Mouse (Mus musculus): ENCODE results near the gene Fmnl1.

The Fmnl1 gene

GRCm38 (mm10) chr11:103161449-103161848 is 9.5 kb upstream of the Fmnl1 start:
- no peak for DNase-seq

DNA sequence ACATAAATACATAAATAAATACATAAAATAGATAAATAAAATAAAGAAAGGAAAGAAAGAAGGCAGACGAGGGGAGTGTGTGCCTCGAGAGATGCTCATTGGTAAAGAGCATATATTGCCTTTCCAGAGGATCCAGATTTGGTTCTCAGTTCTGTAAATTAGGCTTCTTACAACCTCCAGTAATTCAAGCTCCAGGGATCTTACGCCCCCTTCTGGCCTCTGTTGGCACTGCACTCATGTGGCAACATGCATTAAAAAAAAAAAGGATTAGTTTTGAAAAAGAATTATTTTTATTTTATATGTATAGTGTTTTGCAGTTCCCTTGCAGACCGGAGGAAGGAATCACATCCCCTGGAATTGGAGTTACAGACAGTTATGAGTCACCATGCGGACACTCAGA is 8.8 kb upstream of the Fmnl1 start:
- DNase-seq, result peak; percentile 66

GRCm38 (mm10) chr11:103164391-103164790 is 6.5 kb upstream of the Fmnl1 start:
- DNase-seq, result peak; percentile 26

- DNase-seq, result peak; percentile 59
These were observed 2.1 kb upstream of the Fmnl1 start for GRCm38 (mm10) chr11:103168690-103169390.

DNA sequence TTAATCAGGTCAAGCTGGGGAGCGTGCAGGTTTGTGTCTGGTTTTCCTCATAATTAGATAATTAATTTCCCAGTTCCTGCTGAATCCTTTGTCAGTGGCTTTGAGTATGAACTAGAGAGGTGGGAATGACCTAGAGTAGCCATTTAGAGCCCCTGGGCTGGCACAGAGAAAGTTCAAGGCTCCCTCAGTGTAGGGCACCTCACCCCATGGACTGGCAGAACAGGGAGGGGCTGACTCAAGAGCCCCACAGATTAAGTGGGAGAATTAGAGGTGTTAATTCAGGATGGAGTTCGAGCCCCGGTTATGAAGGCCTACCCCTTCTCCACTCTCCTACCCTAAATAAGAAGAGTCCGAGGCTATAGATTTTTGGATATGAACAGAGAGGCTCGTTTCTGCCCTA is 1.2 kb upstream of the Fmnl1 start:
- no peak for DNase-seq

DNA sequence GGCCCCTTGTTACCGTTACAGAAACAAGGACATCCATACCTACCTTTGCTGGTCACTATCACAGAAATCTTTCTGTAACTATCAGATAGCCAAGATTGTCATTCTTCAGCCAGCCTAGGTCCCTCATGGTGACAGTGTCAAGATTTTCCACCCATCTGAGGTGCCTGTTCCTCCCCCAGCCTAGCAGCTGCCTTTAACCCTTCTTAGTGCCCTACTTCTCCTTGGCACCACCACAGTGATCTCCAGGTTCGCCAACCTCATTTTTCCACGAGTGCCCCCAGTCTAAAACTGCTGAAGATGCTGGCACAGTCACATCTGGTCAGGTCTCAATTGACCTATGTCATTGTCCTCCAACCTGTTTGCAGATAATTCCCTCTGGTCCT is 805 bp upstream of the Fmnl1 start:
- no peak for DNase-seq

- no peak for DNase-seq
These were observed 346 bp downstream of the Fmnl1 start for GRCm38 (mm10) chr11:103171286-103171620.

DNA sequence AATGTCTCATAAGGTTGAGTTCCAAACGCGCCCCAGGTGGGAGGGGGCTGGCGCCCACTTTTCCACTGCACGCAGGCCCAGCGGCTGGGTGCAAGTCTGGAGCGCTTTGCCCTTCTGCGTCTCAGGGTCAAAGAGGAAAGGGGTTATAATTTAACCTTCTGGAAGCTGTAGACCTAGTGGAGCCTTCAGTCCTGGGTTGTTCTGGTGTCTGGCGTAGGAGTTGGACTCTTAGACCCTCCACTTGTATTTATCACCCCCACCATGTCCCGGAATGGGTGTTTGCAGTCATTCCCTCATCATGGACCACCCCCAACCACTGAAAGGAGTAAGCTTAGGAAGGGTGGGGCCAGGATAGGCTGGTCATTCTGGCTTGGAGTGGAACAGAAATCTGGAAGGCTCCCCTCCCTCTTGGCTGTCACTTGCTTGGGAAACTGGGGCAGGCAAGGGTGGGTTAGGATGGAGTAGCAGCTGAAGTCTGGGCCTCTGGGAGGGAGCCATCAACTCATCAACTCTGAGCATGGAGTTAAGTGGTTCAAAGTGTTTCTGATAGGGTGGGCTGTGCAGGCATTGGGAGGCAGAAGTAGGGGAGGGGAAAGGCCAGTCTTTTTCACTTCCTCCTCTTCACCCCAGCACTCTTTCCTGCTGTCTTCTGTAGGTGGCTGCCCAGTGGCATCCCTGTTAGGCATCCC is 940 bp downstream of the Fmnl1 start:
- no peak for DNase-seq

DNA sequence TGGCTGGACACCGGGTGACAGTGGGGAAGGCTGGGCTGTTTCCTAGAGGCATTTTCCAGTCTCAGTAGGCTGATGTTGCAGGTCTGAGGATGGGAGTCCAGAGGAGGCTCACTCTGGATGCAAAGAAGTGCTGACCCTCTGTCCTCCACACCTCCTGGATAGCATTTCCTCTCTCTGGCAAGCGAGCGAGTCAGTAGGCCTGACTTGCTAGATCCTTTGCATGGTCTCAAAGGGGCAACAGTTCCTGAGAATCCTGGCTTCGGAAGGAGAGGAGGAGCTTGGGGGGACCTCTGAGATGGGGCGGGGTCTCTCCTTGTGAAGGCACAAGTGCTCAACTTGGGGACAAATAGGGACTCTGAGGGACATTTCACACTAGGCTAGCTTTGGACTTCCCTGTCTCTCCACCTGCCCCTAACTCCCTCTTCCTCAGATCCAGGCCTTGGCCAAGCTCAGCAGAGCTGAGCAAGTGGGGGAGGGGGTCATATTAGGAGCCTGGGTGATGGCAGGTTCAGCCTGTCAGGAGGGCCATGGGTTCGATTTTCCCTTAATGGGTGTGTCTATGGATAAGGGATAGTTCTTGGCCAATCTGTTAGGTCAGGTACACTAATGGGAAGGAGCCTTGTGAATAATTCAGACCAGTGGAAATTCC is 1.6 kb downstream of the Fmnl1 start:
- DNase-seq, result no peak

GRCm38 (mm10) chr11:103173041-103173770 is 2.3 kb downstream of the Fmnl1 start:
- no peak for DNase-seq

DNA sequence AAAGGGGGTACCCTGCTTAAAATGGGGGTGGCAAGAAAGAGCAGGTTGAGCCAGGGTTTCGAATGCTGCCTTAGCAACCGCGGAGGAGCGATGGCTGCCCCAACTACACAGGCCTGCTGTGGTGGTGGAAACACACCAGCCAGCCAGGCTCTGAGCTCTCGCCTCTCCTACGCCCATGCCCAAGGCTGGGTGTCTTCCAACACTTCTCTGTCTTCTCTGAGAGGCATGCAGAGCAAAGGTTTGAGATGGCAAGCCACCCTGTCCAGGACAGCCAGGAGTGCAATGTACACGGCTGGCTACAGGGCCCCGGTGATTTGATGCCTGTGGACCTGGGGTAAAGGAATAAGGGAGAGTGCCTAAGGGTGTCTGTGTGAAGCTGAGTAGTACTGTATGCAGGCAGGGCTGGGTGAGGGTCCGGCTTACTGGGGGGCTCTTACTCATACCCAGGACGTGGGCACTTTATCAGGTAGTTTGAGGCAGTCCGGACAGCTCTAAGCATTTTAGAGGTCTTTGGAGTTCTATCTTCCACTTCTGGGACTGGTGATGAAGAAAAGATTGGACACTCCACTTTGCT is 3.0 kb downstream of the Fmnl1 start:
- no peak for DNase-seq

- no peak for DNase-seq
These were observed 3.5 kb downstream of the Fmnl1 start for GRCm38 (mm10) chr11:103174411-103174832.

DNA sequence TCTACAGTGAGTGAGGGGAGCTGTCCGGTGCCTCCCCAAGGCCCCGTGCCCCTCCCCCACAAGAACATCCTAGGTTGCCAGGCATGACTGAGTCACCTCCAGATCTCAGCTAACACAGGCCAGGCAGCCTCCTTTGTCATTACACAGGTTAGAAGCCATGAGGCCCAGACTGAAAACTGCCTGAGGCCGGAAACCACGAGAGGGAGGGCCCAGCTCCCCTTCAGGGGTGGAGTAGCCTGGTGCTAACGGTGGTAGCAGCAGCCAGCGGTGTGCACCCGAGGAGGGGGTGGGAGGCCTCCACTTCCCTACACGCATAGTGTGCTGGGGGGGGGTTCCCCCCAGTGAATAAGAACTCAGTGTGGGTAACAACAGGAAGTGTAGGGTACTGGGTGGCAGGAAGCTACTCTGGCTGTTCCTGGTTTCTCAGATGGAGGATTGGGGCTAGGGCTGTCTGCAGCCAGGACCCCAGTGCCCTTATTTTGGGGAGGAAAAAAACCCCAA is 4.0 kb downstream of the Fmnl1 start:
- peak; percentile 70 for DNase-seq

- DNase-seq, result no peak
These were observed 5.0 kb downstream of the Fmnl1 start for GRCm38 (mm10) chr11:103175688-103176442.

DNA sequence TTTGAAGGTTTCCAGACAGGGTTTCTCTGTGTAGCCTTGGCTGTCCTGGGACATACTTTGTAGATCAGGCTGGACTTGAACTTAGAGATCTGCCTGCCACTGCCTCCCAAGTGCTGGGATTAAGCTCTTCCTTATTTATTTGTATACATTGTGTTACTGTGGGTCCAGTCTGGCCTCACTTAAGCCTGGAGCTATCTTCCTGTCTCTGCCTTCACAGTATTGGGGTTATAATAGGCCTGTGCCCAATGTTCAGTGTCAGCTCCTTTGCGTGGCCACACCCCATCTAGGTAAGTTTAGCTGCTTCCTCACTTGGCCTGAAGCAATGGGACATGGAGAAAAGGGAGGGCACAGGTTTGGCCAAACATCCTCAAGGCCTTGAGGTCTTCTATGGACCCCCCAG is 5.6 kb downstream of the Fmnl1 start:
- no peak for DNase-seq

GRCm38 (mm10) chr11:103177216-103177615 is 6.3 kb downstream of the Fmnl1 start:
- no peak for DNase-seq

- DNase-seq, result no peak
These were observed 7.0 kb downstream of the Fmnl1 start for GRCm38 (mm10) chr11:103177815-103178485.

DNA sequence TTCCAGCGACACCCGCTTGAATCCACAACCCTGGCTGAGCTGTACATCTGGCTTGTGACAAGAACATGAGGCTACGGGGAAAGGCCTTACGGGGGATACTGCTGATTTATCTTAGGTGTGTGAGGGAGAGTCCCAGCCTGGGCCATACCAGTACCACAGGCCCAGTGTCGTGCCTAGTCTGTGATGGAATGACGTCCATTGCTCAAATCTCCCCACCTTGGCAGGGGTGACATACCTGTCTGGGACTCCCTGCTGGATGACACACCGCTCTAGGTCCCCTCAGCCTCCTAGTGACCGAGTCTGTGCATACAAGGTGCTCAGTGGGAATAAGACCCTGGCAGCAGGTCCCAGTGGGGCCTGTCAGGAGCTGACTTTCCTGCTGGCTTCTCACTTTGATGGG is 7.8 kb downstream of the Fmnl1 start:
- no peak for DNase-seq

DNA sequence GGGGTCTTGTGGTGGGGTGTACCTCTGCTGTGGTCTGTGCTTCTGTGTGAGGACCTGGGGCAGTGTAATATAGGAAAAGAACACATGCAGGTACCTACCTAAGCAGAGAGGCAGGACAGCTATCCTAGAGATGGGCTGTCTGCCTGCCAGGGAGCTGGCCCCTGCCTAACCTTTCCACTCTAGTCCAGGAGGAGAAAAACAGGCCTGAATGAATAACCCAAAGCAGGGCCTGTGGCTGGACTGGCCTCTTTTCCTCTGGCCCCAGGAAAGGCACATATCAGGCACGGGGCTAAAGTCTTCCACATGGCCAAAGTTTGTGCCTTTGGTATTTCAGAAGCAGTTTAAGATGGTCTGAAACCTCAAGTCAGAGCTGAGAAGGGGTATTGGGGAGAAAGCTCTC is 9.5 kb downstream of the Fmnl1 start:
- no peak for DNase-seq

DNA sequence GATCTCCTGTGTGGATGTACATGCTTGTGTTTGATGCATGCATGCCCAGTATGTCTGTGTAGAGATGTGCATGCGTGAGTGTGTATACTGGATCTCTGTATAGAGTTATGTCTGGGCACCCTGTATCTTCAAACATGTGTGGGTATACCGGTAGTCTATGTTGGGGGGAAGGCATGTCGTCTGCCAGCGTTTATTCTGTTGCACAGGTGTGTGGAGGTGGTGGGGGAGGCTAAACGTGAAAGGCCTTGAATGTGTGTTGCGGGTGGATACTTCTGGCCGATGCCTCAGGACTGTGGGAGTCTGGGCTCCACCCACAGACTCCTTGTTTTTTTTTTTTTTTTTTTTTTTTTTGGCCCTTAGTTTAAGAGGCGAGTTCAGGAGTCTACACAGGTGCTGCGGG is 10.4 kb downstream of the Fmnl1 start:
- DNase-seq, result no peak

DNA sequence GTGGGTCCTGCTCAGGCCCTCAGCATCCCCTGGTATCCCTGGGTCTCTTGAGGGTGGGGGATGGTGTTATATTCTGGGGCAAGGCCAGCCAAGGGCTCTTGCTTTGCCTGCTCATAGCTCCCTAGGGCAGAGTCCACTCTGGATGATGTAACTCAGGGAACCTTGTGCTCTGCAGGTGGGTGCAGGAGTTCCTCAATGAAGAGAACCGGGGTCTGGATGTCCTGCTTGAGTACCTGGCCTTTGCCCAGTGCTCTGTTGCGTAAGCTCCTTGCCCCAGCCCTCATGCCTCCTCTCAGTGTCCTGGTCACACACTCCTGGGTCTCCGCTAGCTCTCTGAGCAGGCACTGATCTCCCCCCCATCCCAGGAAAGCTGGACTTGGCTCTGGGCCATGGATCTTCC is 11.0 kb downstream of the Fmnl1 start:
- no peak for DNase-seq

GRCm38 (mm10) chr11:103184891-103185290 is 14.0 kb downstream of the Fmnl1 start:
- DNase-seq, result no peak

All from liver (tissue).